Mouse (Mus musculus): ENCODE results near the gene Eps8l1. TPM values are rescaled to one million over a fixed set of nuclear protein-coding genes. Genes with fewer than 3 reads are reported as not detected.
A peak's percentile ranks its signal among the peaks of the same experiment; 100 is the strongest.

Eps8l1 gene
- polyA plus RNA-seq, 1 experiment from 2014 or later, result 7.3 TPM

- H3K4me2 ChIP-seq (replicated peaks), result no peak overlapping the region
- H3K4me3 ChIP-seq (replicated peaks; ENCODE audit: low read length), result no peak overlapping the region
- no peaks in the 10 kb centered on the region for H3K9me3 ChIP-seq (ENCODE audit: control insufficient read depth, low read length)
- 94% methylated on average over 10 of the region's 10 CpGs for WGBS
- H3K4me1 ChIP-seq (replicated peaks; ENCODE audit: control insufficient read depth, insufficient read depth, low read length), result peaks cover 7% of the 10 kb centered on the region; the same call in 1 of the 2 replicates
- no peak for ATAC-seq (ENCODE audit: low FRiP score)
- DNase-seq (ENCODE audit: low spot score), result no peak
- no peak overlapping the region for H3K9ac ChIP-seq
- H3K36me3 ChIP-seq (replicated peaks; ENCODE audit: control insufficient read depth, insufficient read depth), result peaks cover 65% of the 10 kb centered on the region
- no peaks in the 10 kb centered on the region for H3K27me3 ChIP-seq (ENCODE audit: control insufficient read depth, insufficient read depth, low read length)
- H3K27ac ChIP-seq, result no peak overlapping the region
Measured at GRCm38 (mm10) chr7:4440549-4440948, 19.9 kb upstream of the Eps8l1 start.

DNA sequence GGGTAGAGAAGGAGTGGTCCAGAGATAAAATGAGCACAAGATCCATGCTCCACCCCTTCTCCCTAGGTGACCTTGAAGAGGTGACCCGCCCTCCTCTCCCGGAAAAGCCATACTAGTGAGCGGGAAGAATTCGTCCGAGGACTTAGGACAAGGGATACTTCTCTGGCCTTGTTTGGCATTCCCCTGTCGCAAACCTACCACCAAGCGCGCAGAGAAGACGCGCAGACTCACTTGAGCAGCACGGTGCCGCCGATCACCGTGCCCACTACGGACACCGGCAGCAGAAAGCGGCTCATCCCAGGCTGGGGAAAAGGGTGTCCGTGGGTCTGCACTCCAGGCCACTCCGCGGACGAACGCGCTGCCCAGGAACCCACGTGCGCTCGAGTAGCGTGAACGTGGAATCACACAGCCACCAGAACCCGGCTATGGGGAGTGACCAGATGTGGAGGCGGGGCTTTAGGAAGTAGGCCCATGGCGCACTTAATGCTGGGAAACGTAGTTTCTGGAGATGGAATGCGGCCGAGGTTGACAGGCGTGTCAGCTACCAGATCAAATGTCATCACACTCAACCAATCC, 15.2 kb upstream of the Eps8l1 start, which contains the start of gene Rdh13:
Gene Rdh13, minus strand, starts transcription at position 434 of the 576 bp plus-strand sequence.
- no peaks in the 10 kb centered on the region for H3K9me3 ChIP-seq (ENCODE audit: control insufficient read depth, low read length)
- H3K9ac ChIP-seq, result peak within 1 kb of the TSS; percentile 78
- H3K36me3 ChIP-seq (replicated peaks; ENCODE audit: control insufficient read depth, insufficient read depth), result peaks cover 37% of the 10 kb centered on the region
- under 1% methylated on average over 35 of the region's 35 CpGs for WGBS
- H3K4me2 ChIP-seq (replicated peaks), result peak within 1 kb of the TSS; percentile 58
- H3K27ac ChIP-seq, result peak within 1 kb of the TSS; percentile 68
- peak; percentile 88 for DNase-seq (ENCODE audit: low spot score)
- H3K4me3 ChIP-seq (replicated peaks; ENCODE audit: low read length), result peak within 1 kb of the TSS; percentile 67
- peak; percentile 95 for ATAC-seq (ENCODE audit: low FRiP score)
- H3K4me1 ChIP-seq (replicated peaks; ENCODE audit: control insufficient read depth, insufficient read depth, low read length), result peaks cover 7% of the 10 kb centered on the region; the same call in 1 of the 2 replicates
- H3K27me3 ChIP-seq (ENCODE audit: control insufficient read depth, insufficient read depth, low read length), result no peaks in the 10 kb centered on the region

GRCm38 (mm10) chr7:4447138-4447537, 13.3 kb upstream of the Eps8l1 start:
- WGBS, result 11% methylated on average over 1 of the region's 1 CpGs
- no peak overlapping the region for H3K27ac ChIP-seq
- peaks cover 19% of the 10 kb centered on the region for H3K36me3 ChIP-seq (replicated peaks; ENCODE audit: control insufficient read depth, insufficient read depth)
- no peaks in the 10 kb centered on the region for H3K9me3 ChIP-seq (ENCODE audit: control insufficient read depth, low read length)
- ATAC-seq (ENCODE audit: low FRiP score), result no peak
- H3K27me3 ChIP-seq (ENCODE audit: control insufficient read depth, insufficient read depth, low read length), result no peaks in the 10 kb centered on the region
- H3K9ac ChIP-seq, result no peak overlapping the region
- no peak overlapping the region for H3K4me2 ChIP-seq (replicated peaks)
- no peak overlapping the region for H3K4me3 ChIP-seq (replicated peaks; ENCODE audit: low read length)
- no peak for DNase-seq (ENCODE audit: low spot score)
- H3K4me1 ChIP-seq (replicated peaks; ENCODE audit: control insufficient read depth, insufficient read depth, low read length), result peaks cover 7% of the 10 kb centered on the region; the same call in 1 of the 2 replicates

- Histone ChIP-seq H3K36me3 (replicated peaks; ENCODE audit: control insufficient read depth, insufficient read depth) (peaks cover 6% of the 10 kb centered on the region), H3K27me3 (ENCODE audit: control insufficient read depth, insufficient read depth, low read length) (no peaks in the 10 kb centered on the region), H3K9ac (no peak overlapping the region), H3K4me3 (replicated peaks; ENCODE audit: low read length) (no peak overlapping the region), H3K4me1 (replicated peaks; ENCODE audit: control insufficient read depth, insufficient read depth, low read length) (peaks cover 7% of the 10 kb centered on the region; the same call in 1 of the 2 replicates), H3K27ac (no peak overlapping the region), H3K4me2 (replicated peaks) (no peak overlapping the region), H3K9me3 (ENCODE audit: control insufficient read depth, low read length) (no peaks in the 10 kb centered on the region)
- no peak for DNase-seq (ENCODE audit: low spot score)
- ATAC-seq (ENCODE audit: low FRiP score), result no peak
- 84% methylated on average over 3 of the region's 3 CpGs for WGBS
Measured at GRCm38 (mm10) chr7:4448439-4448838, 12.0 kb upstream of the Eps8l1 start.

DNA sequence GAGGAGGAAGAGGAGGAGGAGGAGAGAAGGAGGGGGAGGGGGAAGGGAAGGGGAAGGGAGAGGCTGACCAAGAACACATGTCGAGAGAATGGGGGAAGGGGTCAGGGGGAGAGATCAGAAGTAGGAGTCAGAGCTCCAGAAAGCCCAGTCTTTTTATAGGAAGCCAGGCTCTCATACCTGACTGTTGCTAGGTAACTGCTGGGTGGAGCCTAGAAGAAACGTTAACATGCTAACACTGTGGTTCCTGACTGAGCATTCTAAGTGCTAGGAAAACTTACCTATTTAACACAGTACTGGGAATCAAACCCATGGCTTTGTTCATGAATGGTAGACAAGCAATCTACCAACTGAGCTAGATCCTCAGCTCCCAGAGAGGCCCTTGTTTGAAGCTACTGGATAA, 11.3 kb upstream of the Eps8l1 start:
- no peak for DNase-seq (ENCODE audit: low spot score)
- H3K9me3 ChIP-seq (ENCODE audit: control insufficient read depth, low read length), result no peaks in the 10 kb centered on the region
- H3K27ac ChIP-seq, result no peak overlapping the region
- no peaks in the 10 kb centered on the region for H3K36me3 ChIP-seq (replicated peaks; ENCODE audit: control insufficient read depth, insufficient read depth)
- no peak overlapping the region for H3K4me3 ChIP-seq (replicated peaks; ENCODE audit: low read length)
- peaks cover 7% of the 10 kb centered on the region; the same call in 1 of the 2 replicates for H3K4me1 ChIP-seq (replicated peaks; ENCODE audit: control insufficient read depth, insufficient read depth, low read length)
- no peak overlapping the region for H3K9ac ChIP-seq
- 12% methylated on average over 2 of the region's 2 CpGs for WGBS
- no peak for ATAC-seq (ENCODE audit: low FRiP score)
- H3K4me2 ChIP-seq (replicated peaks), result no peak overlapping the region
- H3K27me3 ChIP-seq (ENCODE audit: control insufficient read depth, insufficient read depth, low read length), result no peaks in the 10 kb centered on the region

DNA sequence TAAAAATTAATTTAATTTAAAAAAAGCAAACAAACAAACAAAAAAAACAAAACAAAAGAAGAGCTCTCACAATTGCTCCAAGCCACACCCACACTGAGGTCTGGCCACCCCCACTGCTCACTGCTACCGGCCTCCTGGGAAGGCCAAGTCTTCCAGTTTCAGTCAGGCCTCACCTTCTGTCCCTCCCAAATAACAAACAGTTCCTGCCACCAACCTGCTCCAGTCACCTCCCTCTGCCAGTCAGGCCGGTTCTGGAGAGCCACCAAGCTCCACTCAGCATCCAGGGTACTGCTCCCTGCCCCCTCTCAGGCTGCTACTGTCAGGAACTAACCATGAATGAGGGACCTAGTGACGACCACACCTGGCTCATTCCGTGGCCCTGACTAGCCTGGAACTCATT, 7.8 kb upstream of the Eps8l1 start:
- 22% methylated on average over 4 of the region's 4 CpGs for WGBS
- ATAC-seq (ENCODE audit: low FRiP score) (no peak), DNase-seq (ENCODE audit: low spot score) (no peak)
- Histone ChIP-seq H3K36me3 (replicated peaks; ENCODE audit: control insufficient read depth, insufficient read depth) (no peaks in the 10 kb centered on the region), H3K9me3 (ENCODE audit: control insufficient read depth, low read length) (no peaks in the 10 kb centered on the region), H3K27me3 (ENCODE audit: control insufficient read depth, insufficient read depth, low read length) (no peaks in the 10 kb centered on the region), H3K27ac (no peak overlapping the region), H3K4me1 (replicated peaks; ENCODE audit: control insufficient read depth, insufficient read depth, low read length) (no peaks in the 10 kb centered on the region), H3K4me2 (replicated peaks) (no peak overlapping the region), H3K4me3 (replicated peaks; ENCODE audit: low read length) (no peak overlapping the region), H3K9ac (no peak overlapping the region)

- Histone ChIP-seq H3K36me3 (replicated peaks; ENCODE audit: control insufficient read depth, insufficient read depth) (no peaks in the 10 kb centered on the region), H3K4me2 (replicated peaks) (no peak overlapping the region), H3K9ac (no peak overlapping the region), H3K27ac (no peak overlapping the region), H3K9me3 (ENCODE audit: control insufficient read depth, low read length) (no peaks in the 10 kb centered on the region), H3K4me1 (replicated peaks; ENCODE audit: control insufficient read depth, insufficient read depth, low read length) (no peaks in the 10 kb centered on the region), H3K4me3 (replicated peaks; ENCODE audit: low read length) (no peak overlapping the region), H3K27me3 (ENCODE audit: control insufficient read depth, insufficient read depth, low read length) (no peaks in the 10 kb centered on the region)
- 19% methylated on average over 12 of the region's 12 CpGs for WGBS
- DNase-seq (ENCODE audit: low spot score) (no peak), ATAC-seq (ENCODE audit: low FRiP score) (no peak)
Measured at GRCm38 (mm10) chr7:4464194-4464824, 3.8 kb downstream of the Eps8l1 start.

GRCm38 (mm10) chr7:4467801-4468200, 7.3 kb downstream of the Eps8l1 start:
- DNase-seq (ENCODE audit: low spot score), result no peak
- Histone ChIP-seq H3K9ac (no peak overlapping the region), H3K4me1 (replicated peaks; ENCODE audit: control insufficient read depth, insufficient read depth, low read length) (no peaks in the 10 kb centered on the region; the same call in 1 of the 2 replicates), H3K27ac (no peak overlapping the region), H3K4me2 (replicated peaks) (no peak overlapping the region), H3K9me3 (ENCODE audit: control insufficient read depth, low read length) (no peaks in the 10 kb centered on the region), H3K27me3 (ENCODE audit: control insufficient read depth, insufficient read depth, low read length) (peaks cover 16% of the 10 kb centered on the region), H3K36me3 (replicated peaks; ENCODE audit: control insufficient read depth, insufficient read depth) (no peaks in the 10 kb centered on the region), H3K4me3 (replicated peaks; ENCODE audit: low read length) (no peak overlapping the region)
- 77% methylated on average over 3 of the region's 3 CpGs for WGBS
- ATAC-seq (ENCODE audit: low FRiP score), result no peak

- H3K4me3 ChIP-seq (replicated peaks; ENCODE audit: low read length), result peak overlapping the region; percentile 42
- peak overlapping the region; percentile 59 for H3K9ac ChIP-seq
- no peaks in the 10 kb centered on the region for H3K9me3 ChIP-seq (ENCODE audit: control insufficient read depth, low read length)
- H3K27ac ChIP-seq, result no peak overlapping the region
- DNase-seq (ENCODE audit: low spot score) (peak; percentile 65), ATAC-seq (ENCODE audit: low FRiP score) (peak; percentile 58)
- H3K4me1 ChIP-seq (replicated peaks; ENCODE audit: control insufficient read depth, insufficient read depth, low read length), result no peaks in the 10 kb centered on the region; the same call in 1 of the 2 replicates
- WGBS, result 2% methylated on average over 34 of the region's 35 CpGs
- no peaks in the 10 kb centered on the region for H3K36me3 ChIP-seq (replicated peaks; ENCODE audit: control insufficient read depth, insufficient read depth)
- H3K4me2 ChIP-seq (replicated peaks), result peak overlapping the region; percentile 78
- peaks cover 39% of the 10 kb centered on the region for H3K27me3 ChIP-seq (ENCODE audit: control insufficient read depth, insufficient read depth, low read length)
Measured at GRCm38 (mm10) chr7:4470275-4471178, 10.1 kb downstream of the Eps8l1 start.

Measured in hindbrain, embryonic 14.5 days (tissue).